Mouse (Mus musculus) hindbrain, embryonic 14.5 days (tissue): Measurements from ENCODE around the gene Hesx1. TPM values are rescaled to one million over a fixed set of nuclear protein-coding genes. Genes with fewer than 3 reads are reported as not detected.

Source experiments
- ATAC-seq: fragments of 200-750 bp; cut with Nextera tagmentation; 2 replicates; pipeline ENCODE4 v1.8.0; 2017; ENCODE audit warnings: moderate number of reproducible peaks, mild to moderate bottlenecking, moderate TSS enrichment, moderate library complexity; ENCODE audit not compliant: low FRiP score
- DNase-seq: peaks from one replicate; pipeline ENCODE4 v3.0.0-alpha.2; 2015; ENCODE audit warnings: low spot score
- H3K27ac ChIP-seq: fragments of 300-500 bp; sonication (generic); 2 replicates; pipeline ENCODE4 v1.5.1; 2014; ENCODE audit warnings: mild to moderate bottlenecking, moderate library complexity
- H3K27me3 ChIP-seq: fragments of 300-500 bp; sonication (generic); 2 replicates; pipeline ENCODE4 v1.6.1; 2014; ENCODE audit warnings: mild to moderate bottlenecking, low read length, mixed read lengths; ENCODE audit not compliant: control insufficient read depth, insufficient read depth
- H3K36me3 ChIP-seq: fragments of 300-500 bp; sonication (generic); replicated peaks from 2 replicates; pipeline ENCODE4 v1.6.1; 2014; ENCODE audit not compliant: control insufficient read depth, insufficient read depth
- H3K4me1 ChIP-seq: fragments of 300-500 bp; sonication (generic); replicated peaks from 2 replicates; pipeline ENCODE4 v1.6.1; 2014; ENCODE audit warnings: antibody characterized with exemption, low read length, mixed read lengths; ENCODE audit not compliant: control insufficient read depth, insufficient read depth
- H3K4me2 ChIP-seq: fragments of 300-500 bp; sonication (generic); replicated peaks from 2 replicates; pipeline ENCODE4 v1.6.1; 2014; ENCODE audit warnings: mild to moderate bottlenecking, moderate library complexity
- H3K4me3 ChIP-seq: fragments of 300-500 bp; sonication (generic); replicated peaks from 2 replicates; pipeline ENCODE4 v1.5.1; 2014; ENCODE audit warnings: mild to moderate bottlenecking, low read length
- H3K9ac ChIP-seq: fragments of 300-500 bp; sonication (generic); 2 replicates; pipeline ENCODE4 v1.6.1; 2014
- H3K9me3 ChIP-seq: fragments of 300-500 bp; sonication (generic); 2 replicates; pipeline ENCODE4 v1.6.1; 2016; ENCODE audit warnings: low read length; ENCODE audit not compliant: control insufficient read depth
- WGBS: fragments of 180-500 bp; shearing (Covaris S2); extraction: QIAGEN DNeasy Blood & Tissue Kit; methylation state at CpG from one replicate; pipeline ENCODE4 v1.1.7; 2014; 5-methylcytosine and 5-hydroxymethylcytosine counted together
- polyA plus RNA-seq: library from polyadenylated mRNA; unstranded; fragments of >200 nt; fragmentation: Nextera tagmentation; extraction: Ambion mirVana; gene quantifications from 2 replicates; pipeline ENCODE4 v1.2.1, GENCODE M21; 2014

Gene Hesx1
- polyA plus RNA-seq, 1 experiment from 2014 or later: 0.20 TPM

DNA sequence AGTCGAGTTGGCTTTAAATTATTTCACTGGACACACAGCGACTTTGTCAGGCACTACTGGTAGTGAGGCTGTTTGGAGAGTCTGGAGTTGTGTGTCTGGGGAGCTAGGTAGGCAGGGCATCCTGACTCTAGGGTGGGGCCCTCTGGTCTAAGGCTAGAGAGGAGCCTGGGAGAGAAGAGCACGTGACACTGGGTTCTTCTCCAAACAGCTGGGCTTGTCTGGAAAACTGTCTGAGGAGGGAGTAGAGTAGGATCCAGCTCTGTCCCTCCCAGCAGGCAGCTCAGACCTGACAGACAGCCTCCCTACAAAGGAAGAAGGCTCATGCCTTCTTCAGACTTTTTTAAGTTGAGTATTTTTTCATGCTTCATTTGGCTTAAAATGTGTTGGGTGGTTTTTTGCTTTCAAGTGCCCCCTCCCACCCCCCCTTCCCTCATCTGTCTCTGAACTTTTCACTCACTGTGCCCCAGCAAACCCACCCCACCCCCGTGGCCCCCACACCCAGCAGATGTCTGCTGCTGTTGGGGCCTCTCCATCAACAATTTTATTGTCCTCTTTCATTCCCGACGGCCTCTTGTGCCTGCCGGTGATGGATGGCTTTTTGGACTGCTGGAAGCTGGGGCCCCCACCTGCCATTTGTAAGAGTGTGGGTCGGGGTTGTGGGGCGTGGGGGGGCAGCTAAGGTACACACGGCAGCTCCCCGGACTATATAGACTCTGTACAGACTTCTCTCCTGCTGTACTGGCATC lies 50.2 kb downstream of the Hesx1 start:
- Histone ChIP-seq H3K9ac (no peak overlapping the region), H3K36me3 (no peaks in the 10 kb centered on the region), H3K27ac (no peak overlapping the region), H3K4me3 (no peak overlapping the region), H3K9me3 (no peaks in the 10 kb centered on the region), H3K4me2 (0 out of 2 replicates have a peak overlapping the region, but pooled peaks have one; percentile 0), H3K4me1 (peaks cover 13% of the 10 kb centered on the region), H3K27me3 (peaks cover 10% of the 10 kb centered on the region)
- DNase-seq (no peak), ATAC-seq (no peak)
- WGBS: 7% methylated on average over 11 of the region's 11 CpGs

DNA sequence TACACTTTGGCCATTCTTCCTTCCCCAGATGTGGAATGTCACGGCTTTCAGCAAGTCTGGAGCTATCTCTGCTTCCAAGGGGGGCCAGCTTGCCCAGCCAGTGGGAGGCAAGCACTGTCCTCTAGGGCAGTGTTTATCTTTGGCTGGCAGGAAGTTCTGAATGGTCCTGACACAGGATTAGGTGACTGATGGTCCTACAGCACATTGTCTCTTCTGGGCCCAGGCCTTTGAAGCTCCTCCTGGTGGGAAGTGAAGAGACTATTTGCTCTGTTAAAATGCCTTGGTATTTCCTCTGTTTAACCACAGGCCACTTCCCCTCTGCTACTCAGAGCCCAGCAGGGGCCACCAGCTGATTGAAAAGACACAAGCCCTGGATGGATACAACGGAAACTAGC lies 50.7 kb downstream of the Hesx1 start:
- 8% methylated on average over 2 of the region's 2 CpGs for WGBS
- H3K36me3 ChIP-seq: no peaks in the 10 kb centered on the region
- ATAC-seq (0 out of 2 replicates have a peak, but pooled peaks have one; percentile 34), DNase-seq (no peak)
- H3K4me2 ChIP-seq: no peak overlapping the region
- H3K27me3 ChIP-seq: peaks cover 5% of the 10 kb centered on the region
- H3K4me3 ChIP-seq: no peak overlapping the region
- H3K9me3 ChIP-seq: no peaks in the 10 kb centered on the region
- no peak overlapping the region for H3K9ac ChIP-seq
- H3K4me1 ChIP-seq: peaks cover 13% of the 10 kb centered on the region
- no peak overlapping the region for H3K27ac ChIP-seq

DNA sequence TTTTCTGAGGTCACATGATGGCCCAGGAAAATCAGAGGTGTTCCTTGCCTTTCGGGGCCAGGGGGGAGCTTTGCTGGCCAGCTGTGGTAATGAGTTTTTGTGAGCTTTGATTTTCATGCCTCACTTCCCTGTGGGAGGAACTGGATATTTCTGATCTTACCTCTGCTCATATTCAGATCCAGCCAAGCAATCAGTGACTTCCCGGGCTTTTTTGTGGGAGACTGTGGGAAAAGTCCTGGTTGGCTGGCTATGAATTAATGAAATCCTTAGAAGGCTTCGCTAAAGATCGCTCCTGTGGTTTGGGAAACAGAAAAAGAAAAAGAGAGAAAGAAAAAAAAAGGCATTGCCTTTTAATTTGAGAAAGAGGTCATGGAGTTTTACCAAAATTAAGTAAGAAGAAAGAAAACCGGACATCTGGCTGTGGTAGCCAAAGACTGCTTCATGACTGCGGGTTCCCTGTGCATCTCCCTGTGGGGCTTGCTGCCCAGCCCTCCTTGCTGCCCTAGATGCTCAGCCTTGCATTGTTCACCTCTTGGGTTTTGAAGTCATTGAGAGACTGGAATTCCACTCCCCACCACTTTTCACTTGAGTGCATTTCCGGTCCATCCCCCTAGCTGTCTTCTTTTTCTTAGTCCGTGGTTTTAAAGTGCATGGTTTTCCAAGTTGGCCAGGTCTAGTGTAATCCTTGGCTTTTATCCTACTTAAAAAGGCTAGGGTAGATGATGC lies 54.2 kb downstream of the Hesx1 start:
- 20% methylated on average over 8 of the region's 8 CpGs for WGBS
- ATAC-seq (no peak), DNase-seq (no peak)
- no peak overlapping the region for H3K4me3 ChIP-seq
- H3K36me3 ChIP-seq: no peaks in the 10 kb centered on the region
- H3K4me1 ChIP-seq: peaks cover 38% of the 10 kb centered on the region
- H3K27ac ChIP-seq: no peak overlapping the region
- no peak overlapping the region for H3K9ac ChIP-seq
- H3K27me3 ChIP-seq: no peaks in the 10 kb centered on the region
- H3K9me3 ChIP-seq: no peaks in the 10 kb centered on the region
- H3K4me2 ChIP-seq: no peak overlapping the region

DNA sequence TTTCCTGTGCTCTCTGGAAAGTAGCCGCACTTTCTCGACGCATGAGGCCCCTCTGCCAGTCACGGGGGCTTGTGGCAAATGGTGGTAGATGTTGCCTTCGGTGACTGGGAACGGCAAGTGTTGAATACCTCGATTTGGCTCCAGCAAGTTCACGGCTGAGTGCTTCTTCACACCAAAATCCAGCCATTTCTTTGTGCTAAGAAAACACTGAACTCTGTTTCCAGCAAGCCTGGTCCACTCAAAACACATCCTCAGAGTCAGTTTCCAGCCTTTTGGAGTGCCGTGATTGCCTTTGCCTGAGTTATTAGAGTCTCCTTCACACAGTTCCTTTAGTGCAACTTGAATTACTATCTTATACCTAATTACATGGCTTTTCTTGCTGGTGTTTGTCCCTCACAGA lies 55.8 kb downstream of the Hesx1 start:
- Histone ChIP-seq H3K4me2 (no peak overlapping the region), H3K4me1 (peaks cover 31% of the 10 kb centered on the region), H3K27ac (peak overlapping the region; percentile 61), H3K27me3 (no peaks in the 10 kb centered on the region), H3K9me3 (no peaks in the 10 kb centered on the region), H3K36me3 (no peaks in the 10 kb centered on the region), H3K4me3 (no peak overlapping the region), H3K9ac (no peak overlapping the region)
- no peak for ATAC-seq
- peak; percentile 58 for DNase-seq
- WGBS: 11% methylated on average over 9 of the region's 9 CpGs

DNA sequence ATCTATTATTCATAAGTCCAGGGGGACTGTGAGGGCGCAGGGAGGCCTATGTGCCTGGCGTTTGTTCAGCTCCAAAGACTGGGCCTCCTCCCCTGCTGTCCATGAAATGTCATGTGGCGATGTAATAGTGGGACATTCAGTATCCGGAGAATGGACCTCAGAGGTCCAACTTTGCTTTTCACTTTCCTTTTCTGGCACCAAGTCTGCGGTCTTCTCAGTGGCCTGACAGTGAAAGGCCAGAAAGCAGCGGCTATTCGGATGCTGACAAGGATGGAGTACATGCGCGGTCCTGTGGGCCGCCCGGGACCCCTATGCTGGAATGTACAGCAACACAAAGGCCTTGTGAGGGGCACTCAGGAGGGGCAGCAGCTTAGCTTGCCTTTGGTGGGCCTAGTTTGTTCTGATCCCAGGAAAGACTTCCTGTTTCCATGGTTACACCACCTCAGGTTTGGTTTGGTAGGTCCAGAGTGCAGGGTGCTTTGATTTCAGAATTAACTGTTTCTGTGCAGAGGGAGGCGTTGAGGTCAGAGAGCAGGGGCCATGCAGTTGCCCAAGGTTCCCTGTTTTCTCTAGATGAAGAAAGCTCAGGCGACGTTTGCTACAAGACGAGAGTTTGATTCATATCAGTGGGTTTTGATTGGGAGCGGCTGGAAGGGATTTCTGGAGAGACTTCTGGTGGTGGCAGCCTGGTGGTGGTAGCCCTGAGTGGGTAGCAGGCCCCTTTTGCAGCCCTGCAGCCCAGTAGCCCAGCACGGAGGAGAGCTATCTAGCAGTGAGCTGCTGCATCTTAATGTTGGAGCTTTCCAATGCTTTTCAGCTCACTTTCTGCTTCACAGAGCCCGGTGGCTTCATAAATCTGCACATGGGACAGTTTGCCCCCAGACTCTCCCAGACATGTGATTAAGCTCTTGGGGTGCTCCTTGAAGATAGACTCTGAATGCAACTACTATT lies 56.6 kb downstream of the Hesx1 start:
- ATAC-seq (peak; percentile 89; the same call in 1 of the 2 replicates), DNase-seq (peak; percentile 60)
- peak overlapping the region; percentile 74 for H3K27ac ChIP-seq
- H3K4me3 ChIP-seq: no peak overlapping the region
- H3K4me1 ChIP-seq: peaks cover 28% of the 10 kb centered on the region
- 9% methylated on average over 18 of the region's 18 CpGs for WGBS
- peak overlapping the region; percentile 36 for H3K4me2 ChIP-seq
- no peaks in the 10 kb centered on the region for H3K27me3 ChIP-seq
- no peaks in the 10 kb centered on the region for H3K36me3 ChIP-seq
- no peaks in the 10 kb centered on the region for H3K9me3 ChIP-seq
- peak overlapping the region; percentile 41 for H3K9ac ChIP-seq

DNA sequence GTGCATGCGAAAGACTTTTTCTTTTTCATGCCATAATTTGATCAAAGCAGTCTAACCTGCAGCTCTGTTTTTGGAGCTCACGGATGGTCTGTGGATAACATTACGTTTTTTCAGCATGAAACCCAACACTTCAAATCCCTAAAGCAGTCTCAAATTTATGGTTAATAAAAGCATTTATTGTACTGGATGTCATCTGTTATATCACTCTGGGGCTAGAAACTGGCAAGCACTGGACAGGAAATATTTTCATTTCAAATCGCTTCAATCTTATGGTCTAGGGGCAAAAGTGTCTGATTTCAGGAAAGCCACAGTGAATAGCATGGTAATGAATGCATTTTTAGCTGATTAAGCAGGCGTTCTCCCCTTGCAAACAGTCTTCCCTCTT lies 57.3 kb downstream of the Hesx1 start:
- ATAC-seq (no peak), DNase-seq (no peak)
- Histone ChIP-seq H3K27ac (peak overlapping the region; percentile 74), H3K4me3 (no peak overlapping the region), H3K4me2 (peak overlapping the region; percentile 36; the same call in 1 of the 2 replicates), H3K4me1 (peaks cover 28% of the 10 kb centered on the region), H3K9me3 (no peaks in the 10 kb centered on the region), H3K9ac (no peak overlapping the region), H3K36me3 (no peaks in the 10 kb centered on the region), H3K27me3 (no peaks in the 10 kb centered on the region)
- 38% methylated on average over 5 of the region's 5 CpGs for WGBS

Other genes with a start within 250 kb of the Hesx1 start
- gene Asb14, start 99.9 kb upstream of the Hesx1 start, polyA plus RNA-seq: 0.17 TPM in 2 replicates
- gene Appl1, start 23.2 kb upstream of the Hesx1 start, polyA plus RNA-seq: 69.9 and 70.5 TPM in 2 replicates
- gene Il17rd, start 44.5 kb downstream of the Hesx1 start, polyA plus RNA-seq: 2.8 TPM in 2 replicates
- 11.8 and 17.3 TPM in 2 replicates for gene Arhgef3, start 120.5 kb downstream of the Hesx1 start, polyA plus RNA-seq